Mouse (Mus musculus) c-Kit-negative CD71-positive TER-119-positive erythroid progenitor cells, embryonic 14.5 days (primary cell): ENCODE results near the gene Hist1h3d.
A peak's percentile ranks its signal among the peaks of the same experiment; 100 is the strongest.
"Not testable (repeated sequence)": the region's sequence is repeated elsewhere in the genome, so short reads cannot be mapped to it uniquely, and the experiment has no call there.

Experiments used
- DNase-seq: peaks from one replicate; pipeline ENCODE4 v3.0.0-alpha.2; 2013; ENCODE audit warnings: low read depth, low spot score

The Hist1h3d gene

DNA sequence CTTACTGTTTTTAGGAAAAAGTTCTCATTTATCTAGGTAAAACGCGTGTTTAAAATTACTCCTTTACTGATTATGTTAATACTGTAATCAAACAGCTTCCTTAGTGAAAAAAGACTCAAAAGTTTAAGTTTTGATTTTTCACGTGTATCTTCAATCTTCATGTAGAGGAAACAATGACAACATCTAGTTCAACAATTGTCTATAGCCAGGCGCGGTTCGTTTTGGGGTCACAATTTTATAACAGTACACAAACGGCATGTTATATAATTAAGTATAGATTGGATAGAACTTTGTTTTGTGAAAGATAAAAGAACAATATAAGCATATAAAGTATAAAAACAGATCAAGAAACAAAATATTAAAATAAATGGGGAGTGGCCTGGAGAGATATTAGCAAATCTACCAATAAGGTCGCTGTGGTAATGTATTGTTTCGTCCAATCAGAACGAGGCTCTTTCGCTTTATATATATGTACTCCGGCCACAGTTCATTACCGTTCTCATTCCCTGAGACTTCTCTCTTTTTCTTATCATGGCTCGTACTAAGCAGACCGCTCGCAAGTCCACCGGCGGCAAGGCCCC lies at the start of gene Hist1h3d:
Hist1h3d (plus strand) TSS at position 493 of the 581 bp plus-strand sequence.
- DNase-seq: peak; percentile 88

DNA sequence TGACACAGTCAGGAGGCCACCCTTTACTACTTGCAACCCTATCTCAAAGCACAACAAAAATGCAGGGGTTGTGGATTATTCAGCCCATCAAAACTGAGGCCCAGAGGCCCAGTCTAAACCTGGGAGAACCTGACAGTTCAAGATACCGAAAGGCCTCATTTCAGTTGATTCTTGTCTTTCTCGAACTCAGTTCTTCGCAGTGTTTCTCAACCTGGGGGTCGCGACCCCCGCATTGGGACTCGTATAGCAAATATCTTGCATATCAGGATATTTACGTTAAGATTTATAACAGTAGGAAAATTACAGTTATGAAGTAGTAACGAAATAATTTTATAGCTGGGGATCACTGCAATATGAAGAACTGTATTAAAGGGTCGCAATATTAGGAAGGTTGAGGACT lies 49.7 kb upstream of the Hist1h3d start:
- no peak for DNase-seq

DNA sequence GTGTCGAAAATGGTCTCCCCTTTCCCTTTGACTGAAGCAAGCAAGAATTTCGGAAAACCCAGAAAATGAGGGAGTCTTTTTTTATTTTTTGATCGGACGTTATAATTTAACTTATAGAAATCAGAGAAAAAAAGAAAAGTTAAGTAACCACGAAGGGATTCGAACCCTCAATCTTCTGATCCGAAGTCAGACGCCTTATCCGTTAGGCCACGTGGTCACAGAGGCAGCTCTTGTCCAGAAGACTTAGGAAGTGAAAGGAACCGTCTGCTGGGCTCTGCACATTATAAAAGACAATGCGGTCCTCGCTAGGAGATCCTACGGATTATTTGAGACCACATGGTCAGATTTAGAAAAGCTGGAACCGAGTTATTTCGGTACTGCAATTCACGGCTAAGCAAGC lies 49.3 kb upstream of the Hist1h3d start:
- DNase-seq: peak; percentile 81

DNA sequence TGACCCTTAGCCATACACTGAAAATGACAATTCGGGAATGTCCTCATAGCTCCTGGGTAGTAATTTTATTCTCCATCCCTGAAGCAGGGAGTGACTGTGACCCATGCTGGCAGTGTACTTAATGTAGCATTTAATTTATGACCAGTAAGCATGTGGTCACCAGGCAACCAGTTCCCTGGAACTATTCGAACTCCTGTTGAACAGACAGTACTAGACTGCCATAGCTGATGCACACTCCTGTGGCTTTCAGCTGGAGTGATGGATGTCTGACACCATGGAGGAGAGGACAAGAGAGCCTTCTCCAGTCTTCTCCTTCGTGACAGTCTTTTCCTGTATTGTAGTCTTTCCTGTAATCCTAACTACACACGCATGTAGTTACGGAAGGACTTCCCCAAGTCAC lies 46.6 kb upstream of the Hist1h3d start:
- DNase-seq: no peak

DNA sequence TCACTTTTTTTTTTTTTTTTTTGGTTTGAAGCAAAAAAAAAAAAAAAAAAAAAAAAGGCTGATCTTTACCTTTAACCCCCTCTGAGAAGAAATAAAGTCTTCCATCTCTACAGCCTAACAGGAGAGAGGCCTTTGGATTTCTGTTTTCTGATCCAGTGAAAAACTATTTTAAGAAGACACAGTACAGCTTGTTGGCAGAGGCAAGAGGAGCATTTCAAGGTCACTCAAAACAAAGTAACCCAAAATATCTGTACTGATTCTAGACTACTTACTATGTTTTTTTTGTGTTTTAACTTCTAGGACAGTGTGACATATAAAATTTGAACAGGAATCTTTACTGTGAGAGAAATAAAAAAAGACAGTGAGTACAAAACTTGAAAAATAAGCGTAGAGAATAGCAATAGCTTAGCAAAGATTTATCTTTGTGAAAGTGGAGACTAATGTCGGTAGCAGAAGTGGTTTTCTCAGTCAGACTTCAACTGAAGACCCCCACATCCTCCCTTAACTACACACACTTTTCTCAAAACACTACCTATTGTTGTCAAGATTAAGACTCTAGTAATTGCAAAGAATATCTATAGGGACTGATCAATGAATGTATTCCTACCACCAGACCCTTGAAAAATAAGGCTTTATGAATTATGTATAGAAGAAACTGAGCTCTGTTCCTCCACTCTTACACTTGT lies 45.9 kb upstream of the Hist1h3d start:
- DNase-seq: no peak

DNA sequence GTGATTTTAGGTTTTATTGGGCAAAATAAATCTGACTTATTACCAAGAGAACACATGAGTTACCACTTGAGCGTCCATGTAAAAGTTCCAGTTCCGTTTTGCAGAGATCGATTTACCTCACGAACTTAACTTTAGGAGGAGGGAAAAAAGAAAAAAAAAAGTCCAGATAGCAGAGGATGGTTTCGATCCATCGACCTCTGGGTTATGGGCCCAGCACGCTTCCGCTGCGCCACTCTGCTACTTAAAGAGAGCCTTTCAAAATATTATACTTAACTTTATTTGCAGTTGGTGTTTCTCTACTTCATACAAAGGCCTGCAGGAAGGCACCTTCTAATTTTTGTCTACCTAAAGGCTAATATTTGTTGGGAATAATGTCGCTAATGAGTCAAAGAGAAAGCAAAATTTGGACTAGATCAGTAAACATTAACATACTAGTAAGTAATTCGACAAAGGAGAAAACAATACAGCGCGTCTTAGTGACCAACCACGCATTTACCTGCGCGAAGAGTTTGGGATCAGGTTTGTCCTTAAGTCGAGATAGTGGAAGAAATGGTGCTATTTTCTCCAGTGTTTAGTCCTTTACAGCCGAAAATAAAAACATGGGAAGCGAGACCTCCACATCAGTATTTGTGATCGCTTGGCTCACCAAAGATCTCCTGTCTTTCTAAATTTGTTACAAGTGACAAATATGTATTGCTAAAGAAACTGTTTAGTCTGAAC lies 45.2 kb upstream of the Hist1h3d start:
- DNase-seq: peak; percentile 70

DNA sequence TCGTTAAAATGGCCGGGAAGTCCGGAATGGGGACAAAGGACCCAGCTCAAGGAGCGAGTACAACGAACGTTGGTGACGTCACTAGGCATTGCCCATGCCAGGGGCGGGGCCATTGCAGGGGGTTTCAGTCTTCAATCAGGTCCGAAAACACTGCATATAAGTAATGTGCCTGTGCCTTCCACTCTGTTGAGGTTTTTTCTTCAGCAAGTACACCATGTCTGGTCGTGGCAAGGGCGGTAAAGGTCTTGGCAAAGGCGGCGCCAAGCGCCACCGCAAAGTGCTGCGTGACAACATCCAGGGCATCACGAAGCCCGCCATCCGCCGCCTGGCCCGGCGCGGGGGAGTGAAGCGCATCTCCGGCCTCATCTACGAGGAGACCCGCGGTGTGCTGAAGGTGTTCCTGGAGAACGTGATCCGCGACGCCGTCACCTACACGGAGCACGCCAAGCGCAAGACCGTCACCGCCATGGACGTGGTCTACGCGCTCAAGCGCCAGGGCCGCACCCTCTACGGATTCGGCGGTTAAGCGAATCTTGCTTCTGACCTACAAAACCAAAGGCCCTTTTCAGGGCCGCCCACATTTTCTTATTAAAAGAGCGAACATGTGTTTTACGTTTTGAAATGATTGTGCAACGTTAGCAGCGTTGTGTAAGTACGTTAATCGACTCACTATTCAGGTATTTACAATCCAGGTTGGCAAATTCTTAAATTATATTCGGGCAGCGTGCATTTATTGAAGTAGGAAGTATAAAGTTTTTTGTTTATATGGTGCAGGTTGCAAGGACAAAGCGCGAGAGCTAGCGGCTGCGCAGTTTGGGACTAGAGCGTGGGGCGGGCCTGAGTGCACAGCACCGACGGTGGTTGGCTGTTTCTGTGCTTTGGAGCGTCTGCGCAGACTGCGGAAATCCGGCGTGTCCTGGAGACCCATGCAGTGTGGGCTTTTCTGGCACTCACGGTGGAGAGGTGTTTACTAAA lies 44.4 kb upstream of the Hist1h3d start, which contains the start of gene Hist1h4h:
Hist1h4h (plus strand) TSS at position 150 of the 975 bp plus-strand sequence.
- DNase-seq: peak; percentile 94

DNA sequence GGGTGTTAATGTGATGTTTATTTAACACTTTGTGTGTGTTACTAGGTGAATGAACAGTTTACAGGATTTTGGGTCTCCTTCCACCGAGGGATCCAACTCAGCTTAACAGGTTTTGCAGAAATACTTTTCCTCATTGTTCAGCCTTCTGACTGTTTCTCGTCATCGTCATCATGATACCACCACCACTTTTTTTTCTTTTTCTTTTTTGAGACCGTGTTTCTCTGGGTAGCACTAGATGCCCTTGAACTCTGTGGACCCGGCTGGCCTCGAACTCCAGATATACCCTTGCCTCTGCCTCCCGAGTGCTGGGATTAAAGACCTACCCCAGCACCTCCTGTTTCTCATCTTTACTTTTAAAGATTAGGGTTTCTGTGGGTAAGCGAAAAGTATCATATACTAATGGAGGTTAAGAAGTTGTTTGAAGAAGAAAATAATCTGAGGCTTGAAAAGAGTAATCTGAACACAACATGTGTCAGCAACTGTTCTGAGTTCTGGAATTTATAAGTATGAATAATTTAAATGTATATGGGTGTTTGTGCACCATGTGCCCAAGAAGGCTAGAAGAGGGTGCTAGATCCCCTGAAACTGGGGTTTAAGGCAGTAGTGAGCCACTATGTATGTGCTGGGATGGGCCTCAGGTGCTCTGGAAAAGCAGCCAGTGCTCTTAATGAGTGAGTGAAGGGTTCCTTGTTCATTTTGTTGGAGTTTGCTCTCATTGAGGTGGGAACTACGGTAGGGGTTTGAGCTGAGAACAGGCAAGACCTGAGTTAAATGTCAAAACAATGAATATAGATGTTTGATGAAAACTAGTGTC lies 43.1 kb upstream of the Hist1h3d start:
- DNase-seq: no peak

DNA sequence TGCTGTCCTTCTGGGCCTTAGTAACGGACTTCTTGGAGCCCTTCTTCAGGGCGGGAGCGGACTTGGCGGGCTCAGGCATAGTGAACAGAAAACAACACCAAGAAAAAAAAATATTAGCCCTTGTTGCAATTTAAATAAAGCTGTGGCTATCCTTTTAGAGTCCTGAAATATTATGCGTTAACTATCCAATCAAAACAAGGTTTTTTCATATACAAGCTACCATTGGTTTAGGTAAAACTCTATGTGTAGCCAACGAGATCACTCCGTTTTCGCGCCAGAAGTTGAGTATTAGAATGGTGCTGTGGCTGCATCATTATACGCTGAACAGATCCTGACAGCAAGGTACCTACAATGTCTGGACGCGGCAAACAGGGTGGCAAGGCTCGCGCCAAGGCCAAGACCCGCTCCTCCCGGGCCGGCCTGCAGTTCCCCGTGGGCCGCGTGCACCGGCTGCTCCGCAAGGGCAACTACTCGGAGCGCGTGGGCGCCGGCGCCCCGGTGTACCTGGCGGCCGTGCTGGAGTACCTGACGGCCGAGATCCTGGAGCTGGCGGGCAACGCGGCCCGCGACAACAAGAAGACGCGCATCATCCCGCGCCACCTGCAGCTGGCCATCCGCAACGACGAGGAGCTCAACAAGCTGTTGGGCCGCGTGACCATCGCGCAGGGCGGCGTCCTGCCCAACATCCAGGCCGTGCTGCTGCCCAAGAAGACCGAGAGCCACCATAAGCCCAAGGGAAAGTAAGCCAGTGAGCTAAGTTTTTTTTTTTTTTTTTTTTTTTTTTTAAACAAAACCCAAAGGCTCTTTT lies 41.8 kb upstream of the Hist1h3d start, which contains the start of gene Hist1h2af:
Hist1h2af (plus strand) TSS at position 347 of the 808 bp plus-strand sequence.
- DNase-seq: peak; percentile 87

DNA sequence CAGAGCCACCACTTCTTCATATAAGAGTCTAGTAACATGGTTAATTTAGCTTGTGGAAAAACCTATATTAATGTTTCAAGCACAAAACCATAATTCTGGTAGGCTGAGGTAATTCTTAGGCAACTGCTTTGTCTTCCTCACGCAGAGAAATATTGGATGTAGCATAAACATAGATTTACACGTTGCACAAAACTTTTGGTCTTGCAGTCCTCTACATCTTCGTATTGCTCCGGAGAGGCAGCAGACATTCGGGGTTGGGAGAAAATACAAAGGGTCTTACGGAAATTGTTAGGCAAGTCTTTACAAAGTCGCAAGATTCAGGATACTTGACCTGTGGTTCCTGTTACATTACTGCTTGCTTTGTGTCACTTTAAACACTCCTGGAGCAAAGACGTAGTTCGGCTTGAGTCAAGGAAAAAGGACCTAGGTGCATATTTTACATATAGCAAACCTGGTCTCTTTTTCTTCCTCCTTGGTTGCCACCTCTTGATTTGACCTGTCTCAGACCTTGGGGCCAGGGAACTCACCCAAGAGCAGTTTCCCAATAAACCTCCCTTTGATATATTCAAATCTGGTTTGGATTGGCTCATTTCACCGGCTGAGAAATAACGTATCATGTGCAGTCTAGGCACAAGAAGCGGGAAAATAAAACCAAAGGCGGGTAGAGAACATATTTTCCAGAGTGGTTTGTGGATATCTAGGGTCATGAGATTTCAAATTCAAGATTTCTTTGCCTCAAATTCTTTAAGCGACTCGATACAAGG lies 41.0 kb upstream of the Hist1h3d start:
- DNase-seq: no peak

DNA sequence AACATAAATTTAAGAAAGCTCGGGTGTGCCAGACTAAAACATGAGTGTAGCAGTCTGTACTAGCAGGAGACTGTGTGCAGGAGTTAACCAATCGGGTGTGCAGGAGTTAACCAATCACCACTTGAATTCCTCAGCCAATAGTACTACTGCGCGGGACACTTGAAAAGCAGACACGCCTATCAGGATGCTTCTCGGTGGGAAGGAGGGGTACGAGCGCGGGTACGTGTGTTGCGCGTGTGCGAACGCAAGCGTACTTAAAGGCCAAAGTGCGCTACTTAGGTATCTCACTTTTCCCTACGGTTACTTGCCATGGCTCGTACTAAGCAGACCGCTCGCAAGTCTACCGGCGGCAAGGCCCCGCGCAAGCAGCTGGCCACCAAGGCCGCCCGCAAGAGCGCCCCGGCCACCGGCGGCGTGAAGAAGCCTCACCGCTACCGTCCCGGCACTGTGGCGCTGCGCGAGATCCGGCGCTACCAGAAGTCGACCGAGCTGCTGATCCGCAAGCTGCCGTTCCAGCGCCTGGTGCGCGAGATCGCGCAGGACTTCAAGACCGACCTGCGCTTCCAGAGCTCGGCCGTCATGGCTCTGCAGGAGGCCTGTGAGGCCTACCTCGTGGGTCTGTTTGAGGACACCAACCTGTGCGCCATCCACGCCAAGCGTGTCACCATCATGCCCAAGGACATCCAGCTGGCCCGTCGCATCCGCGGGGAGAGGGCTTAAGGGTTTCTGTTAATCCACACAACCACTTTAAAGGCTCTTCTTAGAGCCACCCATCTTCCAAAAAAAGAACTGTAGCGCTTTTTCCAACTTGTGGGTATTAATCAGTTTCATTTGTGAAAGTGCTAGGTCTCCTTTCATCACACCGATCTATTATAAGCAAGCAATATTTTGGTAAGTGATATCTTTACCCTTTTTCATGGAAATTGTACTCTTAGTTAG lies 40.2 kb upstream of the Hist1h3d start, which contains the start of gene Hist1h3g:
Hist1h3g (plus strand) TSS at position 286 of the 939 bp plus-strand sequence.
- peak; percentile 94 for DNase-seq

DNA sequence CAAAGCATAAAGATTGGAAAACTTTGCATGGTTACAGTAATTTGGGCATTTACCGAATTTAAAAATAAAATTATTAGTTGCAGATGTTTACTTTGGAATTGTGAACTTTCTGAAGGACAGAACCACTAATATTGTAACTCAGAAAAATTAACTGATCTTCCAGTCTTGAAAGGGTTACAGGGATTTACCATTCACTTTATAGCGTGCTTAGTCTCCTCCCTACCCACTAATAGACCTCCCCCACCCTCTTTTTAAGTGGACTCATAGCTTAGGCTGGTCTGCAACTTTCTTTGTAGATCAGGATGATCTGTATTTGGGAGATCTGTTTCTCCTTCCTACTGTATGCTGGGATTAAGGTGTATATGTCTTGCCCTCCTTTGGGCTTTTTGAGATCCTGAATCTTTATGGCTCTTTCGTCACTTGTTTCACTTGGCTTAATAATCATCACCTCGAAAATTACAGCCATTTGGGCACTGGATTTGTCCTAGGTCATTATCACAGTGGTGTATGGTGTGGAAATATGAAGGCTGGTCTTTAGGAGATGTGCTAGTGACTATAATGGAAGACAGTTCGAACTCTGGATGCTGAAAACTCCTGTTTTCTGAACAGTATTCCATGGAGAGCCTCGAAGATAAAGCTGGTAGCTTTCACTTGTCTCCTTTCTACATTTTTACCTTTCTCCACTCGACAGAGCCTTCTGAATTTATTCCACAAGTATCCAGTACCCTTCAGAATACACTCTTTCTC lies 39.3 kb upstream of the Hist1h3d start:
- no peak for DNase-seq

DNA sequence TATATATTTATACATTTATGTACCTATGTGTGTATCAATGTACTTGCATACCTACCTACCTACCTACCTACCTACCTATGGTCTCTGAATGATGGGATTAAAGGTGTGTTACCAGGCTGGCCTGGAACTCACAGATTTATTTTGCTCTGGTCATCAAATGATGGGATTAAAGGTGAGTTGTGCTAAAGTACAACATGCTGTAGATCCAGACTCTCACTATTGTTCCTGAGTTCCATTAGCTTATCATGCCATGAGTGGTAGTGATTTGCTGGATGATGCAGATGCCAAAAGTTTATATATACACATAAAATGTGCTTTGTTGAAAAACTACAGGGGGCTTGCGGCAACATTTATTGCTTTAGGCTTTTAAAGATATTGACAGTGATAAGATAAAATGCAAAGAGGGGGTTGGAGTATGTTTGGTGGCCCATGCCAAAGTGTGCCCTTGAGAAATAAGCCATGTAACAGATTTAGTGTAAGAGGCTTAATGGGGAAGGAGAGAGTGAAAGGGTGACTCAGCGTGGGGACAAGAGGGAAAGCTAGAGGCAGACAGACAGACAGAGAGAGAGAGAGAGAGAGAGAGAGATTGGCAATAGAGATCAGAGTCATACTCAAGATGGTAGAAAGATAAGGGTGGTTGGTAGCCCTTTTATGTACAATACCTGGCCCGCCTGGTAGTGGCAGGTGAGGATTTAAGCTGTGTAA lies 38.4 kb upstream of the Hist1h3d start:
- DNase-seq: no peak

DNA sequence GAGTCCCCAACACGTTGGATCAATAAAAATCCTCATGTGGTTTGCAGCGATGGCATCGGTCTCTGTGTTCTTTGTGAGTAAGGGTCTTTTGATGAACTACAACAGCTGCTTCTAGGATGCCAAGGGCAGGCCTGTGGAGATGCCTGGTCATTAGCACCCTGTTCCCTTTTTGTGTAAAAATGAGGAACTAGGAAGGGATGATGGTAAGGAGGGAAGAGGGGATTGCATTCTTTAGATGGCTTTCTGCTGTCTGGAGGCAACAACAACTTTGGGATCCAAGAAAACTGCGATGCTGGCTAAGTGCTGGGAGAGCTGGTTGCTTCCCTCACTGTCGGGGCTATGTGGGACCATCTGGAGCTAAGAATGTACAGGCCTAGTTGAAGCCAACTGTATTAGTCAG lies 37.3 kb upstream of the Hist1h3d start:
- DNase-seq: no peak

DNA sequence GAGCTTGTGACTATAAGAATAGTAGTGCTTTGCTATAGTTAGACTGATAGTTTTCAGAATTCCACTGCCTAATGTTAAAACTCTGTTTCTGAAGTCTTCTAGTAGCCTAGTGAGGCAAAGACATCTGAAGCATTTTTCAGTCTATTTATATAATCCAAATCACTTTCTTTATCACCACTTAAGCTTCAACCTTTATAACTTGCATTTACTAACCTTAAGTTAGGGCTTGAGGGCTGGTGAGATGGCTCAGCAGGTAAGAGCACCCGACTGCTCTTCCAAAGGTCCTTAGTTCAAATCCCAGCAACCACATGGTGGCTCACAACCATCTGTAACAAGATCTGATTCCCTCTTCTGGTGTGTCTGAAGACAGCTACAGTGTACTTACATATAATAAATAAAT lies 35.7 kb upstream of the Hist1h3d start:
- not testable (repeated sequence) for DNase-seq

DNA sequence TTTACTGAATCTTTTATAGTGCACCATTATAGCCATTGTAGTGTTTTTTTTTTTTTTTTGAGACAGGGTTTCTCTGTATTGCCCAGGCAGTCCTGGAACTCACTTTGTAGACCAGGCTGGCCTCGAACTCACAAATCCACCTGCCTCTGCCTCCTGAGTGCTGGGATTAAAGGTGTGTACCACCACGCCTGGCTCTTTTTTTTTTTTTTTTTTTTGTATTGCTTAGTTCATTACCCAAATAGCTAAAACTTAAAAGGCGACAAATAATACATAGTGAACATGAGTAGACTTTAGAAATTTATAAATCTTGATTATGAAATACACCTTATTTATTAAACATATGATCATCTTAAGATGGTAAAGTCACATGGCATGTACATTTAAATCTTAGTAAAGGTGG lies 34.1 kb upstream of the Hist1h3d start:
- DNase-seq: no peak
